Mouse (Mus musculus) heart, embryonic 16.5 days (tissue): ENCODE measurements around the gene Gsx2. TPM values are rescaled to one million over a fixed set of nuclear protein-coding genes. Genes with fewer than 3 reads are reported as not detected.

Experiments used
- ATAC-seq: fragments of 200-750 bp; cut with Nextera tagmentation; replicated peaks from 2 replicates; pipeline ENCODE4 v1.8.0; 2017; ENCODE audit warnings: moderate number of reproducible peaks; ENCODE audit not compliant: insufficient read depth, low FRiP score; ENCODE audit errors: extremely low read depth
- H3K27ac ChIP-seq: fragments of 300-500 bp; sonication (generic); 2 replicates; pipeline ENCODE4 v1.5.1; 2014; ENCODE audit warnings: mild to moderate bottlenecking, low read length, control low read depth, moderate library complexity
- H3K27me3 ChIP-seq: fragments of 300-500 bp; sonication (generic); 2 replicates; pipeline ENCODE4 v1.6.1; 2014; ENCODE audit warnings: low read length, mixed read lengths; ENCODE audit not compliant: control insufficient read depth, insufficient read depth
- H3K36me3 ChIP-seq: fragments of 300-500 bp; sonication (generic); 2 replicates; pipeline ENCODE4 v1.6.1; 2014; ENCODE audit not compliant: control insufficient read depth, insufficient read depth
- H3K4me1 ChIP-seq: fragments of 300-500 bp; sonication (generic); 2 replicates; pipeline ENCODE4 v1.6.1; 2014; ENCODE audit warnings: low read length, mixed read lengths; ENCODE audit not compliant: control insufficient read depth, insufficient read depth
- H3K4me2 ChIP-seq: fragments of 300-500 bp; sonication (generic); 2 replicates; pipeline ENCODE4 v1.6.1; 2014; ENCODE audit warnings: low read depth, mild to moderate bottlenecking, control low read depth, low read length
- H3K4me3 ChIP-seq: fragments of 300-500 bp; sonication (generic); 2 replicates; pipeline ENCODE4 v1.5.1; 2014; ENCODE audit warnings: mild to moderate bottlenecking, control low read depth, low read length
- H3K9ac ChIP-seq: fragments of 300-500 bp; sonication (generic); 2 replicates; pipeline ENCODE4 v1.6.1; 2014; ENCODE audit warnings: low read length, control low read depth
- H3K9me3 ChIP-seq: fragments of 300-500 bp; sonication (generic); replicated peaks from 2 replicates; pipeline ENCODE4 v1.6.1; 2016; ENCODE audit warnings: low read length; ENCODE audit not compliant: control insufficient read depth
- WGBS: fragments of 180-500 bp; shearing (Covaris S2); extraction: QIAGEN DNeasy Blood & Tissue Kit; methylation state at CpG from one replicate; pipeline ENCODE4 v1.1.7; 2014; 5-methylcytosine and 5-hydroxymethylcytosine counted together
- polyA plus RNA-seq: library from polyadenylated mRNA; unstranded; fragments of >200 nt; fragmentation: Nextera tagmentation; extraction: Ambion mirVana; gene quantifications from 2 replicates; pipeline ENCODE4 v1.2.1, GENCODE M21; 2015

The Gsx2 gene
- polyA plus RNA-seq, 1 experiment from 2014 or later = not detected

GRCm38 (mm10) chr5:75073684-75074083 is 1.7 kb upstream of the Gsx2 start:
- H3K9ac ChIP-seq = no peak overlapping the region
- H3K9me3 ChIP-seq = no peaks in the 10 kb centered on the region
- 27% methylated on average over 3 of the region's 3 CpGs for WGBS
- no peaks in the 10 kb centered on the region for H3K36me3 ChIP-seq
- H3K27ac ChIP-seq = no peak overlapping the region
- no peak for ATAC-seq
- no peak overlapping the region for H3K4me2 ChIP-seq
- no peak overlapping the region for H3K4me3 ChIP-seq
- H3K4me1 ChIP-seq = peaks cover 10% of the 10 kb centered on the region
- H3K27me3 ChIP-seq = peaks cover 96% of the 10 kb centered on the region

GRCm38 (mm10) chr5:75074132-75074531 is 1.3 kb upstream of the Gsx2 start:
- Histone ChIP-seq H3K9ac (no peak overlapping the region), H3K27me3 (peaks cover 96% of the 10 kb centered on the region), H3K4me1 (peaks cover 10% of the 10 kb centered on the region), H3K36me3 (no peaks in the 10 kb centered on the region), H3K4me2 (no peak overlapping the region), H3K4me3 (no peak overlapping the region), H3K9me3 (no peaks in the 10 kb centered on the region), H3K27ac (no peak overlapping the region)
- ATAC-seq = no peak
- 17% methylated on average over 4 of the region's 4 CpGs for WGBS

- H3K4me1 ChIP-seq = peaks cover 10% of the 10 kb centered on the region
- H3K4me3 ChIP-seq = no peak overlapping the region
- WGBS = 10% methylated on average over 15 of the region's 15 CpGs
- no peaks in the 10 kb centered on the region for H3K9me3 ChIP-seq
- H3K36me3 ChIP-seq = no peaks in the 10 kb centered on the region
- H3K27me3 ChIP-seq = peaks cover 96% of the 10 kb centered on the region
- no peak for ATAC-seq
- H3K9ac ChIP-seq = no peak overlapping the region
- H3K27ac ChIP-seq = no peak overlapping the region
- H3K4me2 ChIP-seq = no peak overlapping the region
Measured at GRCm38 (mm10) chr5:75074537-75075382, 641 bp upstream of the Gsx2 start.

GRCm38 (mm10) chr5:75076326-75077050 is 1.1 kb downstream of the Gsx2 start:
- Histone ChIP-seq H3K4me1 (peaks cover 6% of the 10 kb centered on the region), H3K36me3 (no peaks in the 10 kb centered on the region), H3K27me3 (peaks cover 99% of the 10 kb centered on the region), H3K4me3 (peak overlapping the region; percentile 34; the same call in 1 of the 2 replicates), H3K4me2 (peak overlapping the region; percentile 42; the same call in 1 of the 2 replicates), H3K9ac (no peak overlapping the region), H3K9me3 (no peaks in the 10 kb centered on the region), H3K27ac (no peak overlapping the region)
- ATAC-seq = no peak
- 3% methylated on average over 17 of the region's 17 CpGs for WGBS

- H3K4me3 ChIP-seq = no peak overlapping the region
- no peak overlapping the region for H3K27ac ChIP-seq
- 3% methylated on average over 19 of the region's 19 CpGs for WGBS
- H3K9me3 ChIP-seq = no peaks in the 10 kb centered on the region
- no peaks in the 10 kb centered on the region for H3K36me3 ChIP-seq
- peaks cover 97% of the 10 kb centered on the region for H3K27me3 ChIP-seq
- ATAC-seq = no peak
- no peak overlapping the region for H3K9ac ChIP-seq
- H3K4me1 ChIP-seq = peaks cover 6% of the 10 kb centered on the region
- H3K4me2 ChIP-seq = no peak overlapping the region
Measured at GRCm38 (mm10) chr5:75077051-75077380, 1.6 kb downstream of the Gsx2 start.

GRCm38 (mm10) chr5:75079564-75079963 is 4.2 kb downstream of the Gsx2 start:
- H3K27ac ChIP-seq = no peak overlapping the region
- peaks cover 11% of the 10 kb centered on the region for H3K4me1 ChIP-seq
- peaks cover 95% of the 10 kb centered on the region for H3K27me3 ChIP-seq
- no peak for ATAC-seq
- H3K9me3 ChIP-seq = no peaks in the 10 kb centered on the region
- no peaks in the 10 kb centered on the region for H3K36me3 ChIP-seq
- H3K4me2 ChIP-seq = no peak overlapping the region
- no peak overlapping the region for H3K9ac ChIP-seq
- H3K4me3 ChIP-seq = no peak overlapping the region
- WGBS = under 1% methylated on average over 7 of the region's 7 CpGs

- H3K27me3 ChIP-seq = peaks cover 94% of the 10 kb centered on the region
- H3K4me3 ChIP-seq = no peak overlapping the region
- no peaks in the 10 kb centered on the region for H3K36me3 ChIP-seq
- no peak overlapping the region for H3K27ac ChIP-seq
- no peak overlapping the region for H3K4me2 ChIP-seq
- H3K9ac ChIP-seq = no peak overlapping the region
- H3K9me3 ChIP-seq = no peaks in the 10 kb centered on the region
- 16% methylated on average over 6 of the region's 6 CpGs for WGBS
- no peak for ATAC-seq
- peaks cover 8% of the 10 kb centered on the region; the same call in 1 of the 2 replicates for H3K4me1 ChIP-seq
Measured at GRCm38 (mm10) chr5:75082439-75082838, 7.0 kb downstream of the Gsx2 start.

- Histone ChIP-seq H3K27me3 (peaks cover 93% of the 10 kb centered on the region), H3K4me3 (no peak overlapping the region), H3K36me3 (no peaks in the 10 kb centered on the region), H3K9me3 (no peaks in the 10 kb centered on the region), H3K27ac (no peak overlapping the region), H3K4me1 (peaks cover 8% of the 10 kb centered on the region; the same call in 1 of the 2 replicates), H3K9ac (no peak overlapping the region), H3K4me2 (no peak overlapping the region)
- no peak for ATAC-seq
- 5% methylated on average over 14 of the region's 14 CpGs for WGBS
Measured at GRCm38 (mm10) chr5:75083061-75083460, 7.7 kb downstream of the Gsx2 start.
